Mouse (Mus musculus): ENCODE measurements around the gene Wnt7b.

GRCm38 (mm10) chr15:85505118-85505925, 77.0 kb downstream of the Wnt7b start:
- TF ChIP-seq CTCF (IDR thresholded peaks at IDR 0.05; ENCODE audit: borderline replicate concordance, extremely low read depth, insufficient read depth, insufficient read length) (no peak), POLR2A (IDR thresholded peaks at IDR 0.05; ENCODE audit: borderline replicate concordance, extremely low read depth, insufficient read depth, insufficient read length, poor library complexity, severe bottlenecking) (no peak)
